Mouse (Mus musculus) cortical plate, adult 2 months (tissue): Measurements from ENCODE around the gene Pcsk6.
"Not testable (repeated sequence)": the region's sequence is repeated elsewhere in the genome, so short reads cannot be mapped to it uniquely, and the experiment has no call there.

Experiments used
- CTCF ChIP-seq: fragments of 200-500 bp; IDR thresholded peaks from 2 replicates; pipeline ENCODE4 v1.5.1; 2011; ENCODE audit warnings: mild to moderate bottlenecking, control low read depth, low read length; ENCODE audit not compliant: insufficient read depth; ENCODE audit errors: extremely low read depth
- POLR2A ChIP-seq: fragments of 200-500 bp; IDR thresholded peaks from 2 replicates; pipeline ENCODE4 v1.6.1; 2011; ENCODE audit warnings: mild to moderate bottlenecking, low read length, control low read depth; ENCODE audit not compliant: insufficient read depth; ENCODE audit errors: extremely low read depth

DNA sequence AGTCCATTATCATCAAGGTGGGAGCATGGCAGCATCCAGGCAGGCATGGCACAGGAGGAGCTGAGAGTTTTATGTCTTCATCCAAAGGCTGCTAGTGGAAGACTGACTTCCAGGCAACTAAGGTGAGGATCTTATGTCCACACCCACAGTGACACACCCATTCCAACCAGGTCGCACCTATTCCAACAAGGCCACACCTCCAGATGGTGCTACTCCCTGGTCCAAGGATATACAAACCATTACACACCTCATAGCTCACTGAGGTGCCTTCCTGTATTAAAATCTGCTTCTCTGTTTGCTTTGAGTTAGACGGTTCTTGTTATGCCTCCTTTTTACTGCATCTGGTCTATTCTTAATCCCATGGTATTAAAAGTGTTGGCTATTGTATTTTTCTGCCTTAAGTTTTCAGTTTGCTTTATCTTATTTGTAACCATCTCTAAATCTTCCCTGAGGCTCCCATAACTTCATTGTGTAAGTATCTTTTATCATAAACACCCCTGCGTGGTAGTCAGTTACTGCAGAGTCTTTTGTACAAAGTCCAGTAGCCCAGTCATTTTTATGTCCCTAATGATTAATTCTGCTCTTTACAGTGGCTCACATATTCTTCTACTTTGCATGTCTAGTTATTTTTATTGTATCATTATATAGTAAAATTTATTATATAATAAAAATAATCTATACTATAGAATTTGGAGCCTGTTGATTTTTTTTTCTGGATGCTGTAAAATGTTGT lies 72.9 kb downstream of the Pcsk6 start:
- not testable (repeated sequence) for TF ChIP-seq CTCF, POLR2A
